Mouse (Mus musculus) liver, postnatal 0 days (tissue): ENCODE measurements around the gene Tars. TPM values are rescaled to one million over a fixed set of nuclear protein-coding genes. Genes with fewer than 3 reads are reported as not detected.

Experiments
- ATAC-seq: fragments of 200-750 bp; cut with Nextera tagmentation; 2 replicates; pipeline ENCODE4 v1.8.0; 2017; ENCODE audit warnings: mild to moderate bottlenecking, moderate library complexity
- DNase-seq: peaks from one replicate; pipeline ENCODE4 v3.0.0-alpha.2; 2016
- H3K27ac ChIP-seq: fragments of 300-500 bp; sonication (generic); 2 replicates; pipeline ENCODE4 v1.5.1; 2014; ENCODE audit warnings: antibody characterized with exemption, moderate library complexity, mild to moderate bottlenecking, low read depth
- H3K27me3 ChIP-seq: fragments of 300-500 bp; sonication (generic); 2 replicates; pipeline ENCODE4 v1.6.1; 2014; ENCODE audit warnings: low read length, control low read depth, mixed read lengths; ENCODE audit not compliant: insufficient read depth
- H3K36me3 ChIP-seq: fragments of 300-500 bp; sonication (generic); replicated peaks from 2 replicates; pipeline ENCODE4 v1.6.1; 2014; ENCODE audit warnings: mild to moderate bottlenecking, control low read depth, low read length, moderate library complexity, mixed read lengths; ENCODE audit not compliant: insufficient read depth
- H3K4me1 ChIP-seq: fragments of 300-500 bp; sonication (generic); 2 replicates; pipeline ENCODE4 v1.6.1; 2014; ENCODE audit warnings: antibody characterized with exemption, mild to moderate bottlenecking, control low read depth; ENCODE audit not compliant: insufficient read depth
- H3K4me2 ChIP-seq: fragments of 300-500 bp; sonication (generic); 2 replicates; pipeline ENCODE4 v1.6.1; 2014; ENCODE audit warnings: low read depth, mild to moderate bottlenecking, low read length, moderate library complexity, mixed read lengths
- H3K4me3 ChIP-seq: fragments of 300-500 bp; sonication (generic); 2 replicates; pipeline ENCODE4 v1.5.1; 2014; ENCODE audit warnings: low read depth, low read length
- H3K9ac ChIP-seq: fragments of 300-500 bp; sonication (generic); replicated peaks from 2 replicates; pipeline ENCODE4 v1.6.1; 2014; ENCODE audit warnings: mild to moderate bottlenecking, moderate library complexity
- H3K9me3 ChIP-seq: fragments of 300-500 bp; sonication (generic); 2 replicates; pipeline ENCODE4 v1.6.1; 2016; ENCODE audit warnings: mild to moderate bottlenecking, control low read depth, low read length, mixed read lengths
- CTCF ChIP-seq: sonication (generic); IDR thresholded peaks from 2 replicates; pipeline ENCODE4 v1.5.1; 2016; ENCODE audit warnings: antibody characterized with exemption, low read depth
- EP300 ChIP-seq: IDR thresholded peaks from 2 replicates; pipeline ENCODE4 v1.6.1; 2016; ENCODE audit warnings: antibody characterized with exemption, low read depth, mild to moderate bottlenecking
- WGBS: fragments of 180-500 bp; shearing (Covaris S2); extraction: QIAGEN DNeasy Blood & Tissue Kit; methylation state at CpG from one replicate; pipeline ENCODE4 v1.1.7; 2014; ENCODE audit not compliant: insufficient replicate concordance; 5-methylcytosine and 5-hydroxymethylcytosine counted together
- polyA plus RNA-seq: library from polyadenylated mRNA; unstranded; fragments of >200 nt; fragmentation: Nextera tagmentation; extraction: Ambion mirVana; gene quantifications from 2 replicates; pipeline ENCODE4 v1.2.1, GENCODE M21; 2015

Tars gene
- polyA plus RNA-seq, 1 experiment from 2014 or later, result 25.3 TPM

DNA sequence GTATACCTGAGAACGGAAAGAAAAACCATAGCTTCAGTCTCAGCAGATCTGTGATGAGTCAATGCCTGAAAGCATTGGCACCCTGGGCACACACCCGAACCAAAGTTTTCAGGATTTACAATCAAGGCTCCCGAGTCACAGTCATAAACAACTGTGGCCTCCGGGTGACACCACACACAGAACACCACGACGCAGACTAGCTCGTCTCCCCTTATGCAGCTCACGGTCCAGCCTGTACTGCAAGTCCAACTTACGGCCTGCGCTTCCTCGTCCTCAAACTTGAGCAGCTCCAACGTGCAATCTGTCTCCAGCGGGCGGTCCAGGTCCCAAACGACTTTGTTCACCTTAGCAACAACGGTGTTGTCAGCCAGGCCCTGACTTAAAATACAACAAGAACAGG is 6.6 kb downstream of the Tars start:
- Histone ChIP-seq H3K27me3 (no peaks in the 10 kb centered on the region), H3K4me3 (no peak overlapping the region), H3K4me2 (no peak overlapping the region), H3K9ac (no peak overlapping the region), H3K9me3 (no peaks in the 10 kb centered on the region), H3K27ac (no peak overlapping the region), H3K36me3 (peaks cover 72% of the 10 kb centered on the region), H3K4me1 (peaks cover 4% of the 10 kb centered on the region)
- no peak for DNase-seq
- TF ChIP-seq CTCF, result no peak
- no peak for TF ChIP-seq EP300
- no peak for ATAC-seq
- 93% methylated on average over 16 of the region's 16 CpGs for WGBS

DNA sequence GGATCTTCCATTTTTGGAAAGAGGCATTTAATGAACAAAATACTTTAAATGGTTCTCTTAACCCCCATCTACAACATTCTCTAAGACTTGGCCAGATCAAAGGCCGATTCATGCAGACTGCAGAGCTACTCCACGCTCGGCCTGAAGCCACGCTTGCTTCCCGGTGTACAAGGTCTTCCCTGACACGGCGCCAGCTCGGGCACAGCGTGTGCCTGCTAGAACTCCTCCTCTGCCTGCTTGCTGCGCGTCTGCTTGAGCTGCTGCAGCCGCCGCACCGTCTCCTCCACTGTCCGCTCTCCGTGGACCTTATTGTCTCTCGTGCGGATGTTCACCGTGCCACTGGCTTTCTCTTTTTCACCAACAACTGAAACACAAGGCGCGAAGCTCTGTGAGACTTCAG is 15.7 kb downstream of the Tars start:
- no peak for DNase-seq
- H3K27me3 ChIP-seq, result no peaks in the 10 kb centered on the region
- H3K4me3 ChIP-seq, result no peak overlapping the region
- TF ChIP-seq CTCF (no peak), EP300 (no peak)
- peaks cover 51% of the 10 kb centered on the region for H3K36me3 ChIP-seq
- H3K4me1 ChIP-seq, result no peaks in the 10 kb centered on the region
- no peak overlapping the region for H3K9ac ChIP-seq
- H3K27ac ChIP-seq, result no peak overlapping the region
- ATAC-seq, result no peak
- no peaks in the 10 kb centered on the region for H3K9me3 ChIP-seq
- no peak overlapping the region for H3K4me2 ChIP-seq
- WGBS, result 90% methylated on average over 21 of the region's 21 CpGs

GRCm38 (mm10) chr15:11382585-11382984 is 16.9 kb downstream of the Tars start:
- peaks cover 39% of the 10 kb centered on the region for H3K36me3 ChIP-seq

DNA sequence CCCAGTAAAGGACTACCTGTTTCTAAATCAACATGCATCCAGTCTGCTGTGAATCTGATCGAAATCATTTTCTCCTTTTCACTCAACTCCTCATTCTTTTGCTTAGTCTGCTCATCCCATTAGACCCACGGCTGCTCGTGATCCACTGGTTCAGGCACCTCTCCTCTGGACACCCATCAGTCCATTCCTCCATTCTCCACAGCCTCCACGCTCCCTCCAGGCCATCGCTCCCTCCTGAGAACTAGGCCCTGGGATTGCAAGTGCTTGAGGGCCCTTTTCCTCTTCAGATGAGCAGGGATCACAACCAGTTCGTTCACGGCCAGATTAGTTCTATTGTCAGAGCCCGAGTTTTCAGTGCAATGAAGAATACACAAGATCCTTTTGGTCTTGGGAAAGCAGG is 18.8 kb downstream of the Tars start:
- DNase-seq (no peak), ATAC-seq (no peak)
- 86% methylated on average over 8 of the region's 8 CpGs for WGBS
- Histone ChIP-seq H3K4me1 (no peaks in the 10 kb centered on the region), H3K4me2 (no peak overlapping the region), H3K27ac (no peak overlapping the region), H3K27me3 (no peaks in the 10 kb centered on the region), H3K9me3 (no peaks in the 10 kb centered on the region), H3K9ac (no peak overlapping the region), H3K36me3 (peaks cover 20% of the 10 kb centered on the region), H3K4me3 (no peak overlapping the region)
- no peak for TF ChIP-seq CTCF
- no peak for TF ChIP-seq EP300

More at GRCm38 (mm10) chr15:11382585-11382984, 16.9 kb downstream of the Tars start:
- ATAC-seq, result no peak
- no peak for DNase-seq
- 80% methylated on average over 12 of the region's 12 CpGs for WGBS
- TF ChIP-seq CTCF (no peak), EP300 (no peak)
- no peaks in the 10 kb centered on the region for H3K27me3 ChIP-seq
- H3K9me3 ChIP-seq, result no peaks in the 10 kb centered on the region
- H3K27ac ChIP-seq, result no peak overlapping the region
- no peak overlapping the region for H3K9ac ChIP-seq
- H3K4me3 ChIP-seq, result no peak overlapping the region
- H3K4me1 ChIP-seq, result no peaks in the 10 kb centered on the region
- H3K4me2 ChIP-seq, result no peak overlapping the region

DNA sequence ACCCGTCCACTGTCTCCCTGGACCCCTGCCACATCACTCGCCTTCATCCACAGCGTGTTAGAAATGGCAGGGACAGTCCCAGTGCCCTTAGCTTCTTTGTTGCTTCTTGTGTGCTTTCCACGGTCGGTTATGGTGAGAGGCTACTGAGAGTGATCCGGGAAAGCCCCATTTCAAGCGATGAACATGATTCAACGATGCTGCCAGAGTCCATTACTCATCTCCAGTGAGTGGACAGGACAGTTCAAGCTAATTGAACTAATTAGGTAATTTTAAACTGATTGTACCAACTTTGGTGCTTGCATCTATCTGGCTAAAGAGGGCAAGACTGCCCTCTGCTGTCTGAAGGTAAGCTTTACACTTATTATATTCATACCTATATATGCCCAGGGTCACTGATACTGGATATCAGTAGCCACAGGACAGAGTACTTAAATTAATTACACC is 19.4 kb downstream of the Tars start:
- DNase-seq (no peak), ATAC-seq (no peak)
- no peak overlapping the region for H3K27ac ChIP-seq
- no peaks in the 10 kb centered on the region for H3K9me3 ChIP-seq
- no peak overlapping the region for H3K4me2 ChIP-seq
- no peaks in the 10 kb centered on the region for H3K4me1 ChIP-seq
- 47% methylated on average over 8 of the region's 8 CpGs for WGBS
- H3K36me3 ChIP-seq, result peaks cover 15% of the 10 kb centered on the region
- no peak overlapping the region for H3K4me3 ChIP-seq
- H3K9ac ChIP-seq, result no peak overlapping the region
- no peaks in the 10 kb centered on the region for H3K27me3 ChIP-seq
- peak; percentile 65 for TF ChIP-seq CTCF
- TF ChIP-seq EP300, result no peak

DNA sequence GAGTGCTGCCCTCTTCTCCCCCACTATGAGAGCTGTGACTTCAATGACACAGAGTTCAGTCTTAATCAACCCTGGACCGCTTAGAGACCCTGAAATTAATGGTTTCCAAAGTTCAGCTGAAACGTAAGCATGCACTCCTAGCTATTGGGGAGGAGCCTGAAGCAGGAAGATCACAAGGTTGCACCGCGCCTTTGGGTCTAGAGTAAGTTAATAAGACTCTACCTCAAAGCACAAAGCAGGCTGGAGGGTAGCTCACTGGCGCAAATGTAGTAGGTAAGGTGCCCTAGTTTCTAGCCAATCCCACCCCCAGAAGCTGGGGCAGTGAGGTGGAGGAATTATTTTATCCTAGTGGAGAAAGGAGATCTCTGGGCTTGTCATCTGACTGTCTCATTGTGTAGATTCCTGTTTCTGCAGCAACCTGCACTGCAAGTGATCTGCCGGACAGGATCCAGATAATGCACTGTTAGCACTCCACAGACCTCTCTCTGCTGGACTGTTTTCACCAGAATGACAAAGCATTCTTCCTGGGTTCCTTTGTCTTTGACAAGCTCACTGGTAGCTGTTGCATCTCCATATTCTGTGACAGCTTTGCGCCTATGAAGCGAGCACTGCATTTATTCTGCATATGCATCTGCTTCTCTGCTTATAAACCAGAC is 19.9 kb downstream of the Tars start:
- WGBS, result 82% methylated on average over 8 of the region's 8 CpGs
- H3K27ac ChIP-seq, result no peak overlapping the region
- TF ChIP-seq EP300 (no peak), CTCF (no peak)
- H3K4me1 ChIP-seq, result no peaks in the 10 kb centered on the region
- no peak for ATAC-seq
- H3K4me3 ChIP-seq, result no peak overlapping the region
- no peak overlapping the region for H3K4me2 ChIP-seq
- no peak overlapping the region for H3K9ac ChIP-seq
- peaks cover 9% of the 10 kb centered on the region for H3K36me3 ChIP-seq
- no peak for DNase-seq
- H3K9me3 ChIP-seq, result no peaks in the 10 kb centered on the region
- no peaks in the 10 kb centered on the region for H3K27me3 ChIP-seq
